Mouse (Mus musculus): ENCODE measurements at regions not wholly inside any gene's neighbourhood (a gene's known extent, or its start where the extent isn't known, plus 50 kb on each side); places are given as distances from the start of the nearest gene placed in this dataset.

DNA sequence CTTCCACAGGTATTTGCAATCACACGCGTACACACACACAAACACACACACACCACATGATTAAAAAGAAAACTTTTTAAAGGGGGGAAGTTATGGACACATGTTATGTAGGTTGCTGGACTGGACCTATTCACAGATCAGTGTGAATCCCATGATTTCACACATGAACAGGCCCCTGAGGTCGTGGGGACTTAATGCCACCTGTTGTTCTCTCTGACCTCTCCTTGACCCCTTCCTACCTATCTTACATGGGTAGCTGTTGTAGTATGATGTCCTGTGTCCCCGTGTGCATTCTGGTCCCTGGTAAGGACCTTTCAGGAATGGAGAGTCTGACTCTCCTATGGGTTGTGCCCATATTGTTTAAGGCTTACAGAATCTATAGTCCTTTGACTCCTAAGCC lies 155.6 kb downstream of the Zfp36l1 start:
- no peak for TF ChIP-seq HCFC1 (IDR thresholded peaks at IDR 0.05; ENCODE audit: borderline replicate concordance, insufficient read depth, low read length)
- no peak for TF ChIP-seq CHD2 (IDR thresholded peaks at IDR 0.05; ENCODE audit: low read depth, low read length)
- no peak for TF ChIP-seq ZC3H11A (IDR thresholded peaks at IDR 0.05; ENCODE audit: borderline replicate concordance, low read depth, low read length)

Measured in ES-E14 (cell line).